Mouse (Mus musculus): ENCODE results near the gene BC037034.
"Not testable (repeated sequence)": the region's sequence is repeated elsewhere in the genome, so short reads cannot be mapped to it uniquely, and the experiment has no call there.

Gene BC037034

DNA sequence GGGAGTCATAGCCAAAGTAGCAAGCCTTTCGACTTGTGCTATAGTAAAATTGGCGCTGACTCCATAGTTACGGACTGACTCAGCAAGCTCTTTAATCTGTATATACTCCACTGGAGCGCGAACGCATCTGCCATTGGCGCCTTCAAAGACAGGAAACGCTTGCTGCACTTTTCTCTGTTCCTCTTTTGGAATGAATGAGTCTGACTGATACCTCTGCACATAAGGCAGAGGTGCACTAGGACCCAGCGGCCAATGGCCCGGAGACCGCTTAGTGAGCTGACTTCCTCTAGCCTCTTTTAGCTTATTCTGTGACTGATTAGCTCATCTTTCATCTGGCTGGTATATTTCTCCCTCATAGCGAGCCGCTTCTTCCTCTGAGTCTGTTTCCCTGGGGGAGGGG, 47.2 kb downstream of the BC037034 start:
- not testable (repeated sequence) for DNase-seq (ENCODE audit: low read depth)

All from fibroblast of lung, adult 2 months (primary cell).